Mouse (Mus musculus): ENCODE measurements at regions not wholly inside any gene's neighbourhood (a gene's known extent, or its start where the extent isn't known, plus 50 kb on each side); places are given as distances from the start of the nearest gene placed in this dataset.

- H3K79me2 ChIP-seq (ENCODE audit: control insufficient read depth, insufficient read depth, low read length, poor library complexity): no peaks in the 10 kb centered on the region
- H3K9me3 ChIP-seq (replicated peaks; ENCODE audit: insufficient read depth, low read length): no peaks in the 10 kb centered on the region
- TF ChIP-seq ETS1 (IDR thresholded peaks at IDR 0.05; ENCODE audit: low read depth, low read length) (no peak), MYC (IDR thresholded peaks at IDR 0.05; ENCODE audit: low read depth, low read length) (no peak), TCF12 (IDR thresholded peaks at IDR 0.05; ENCODE audit: low read depth, low read length) (no peak)
- no peak overlapping the region for H3K4me3 ChIP-seq (ENCODE audit: control insufficient read depth in 1 of 2, insufficient read depth in 1 of 2, low read depth in 2 of 2, low read length in 2 of 2)
- no peak for DNase-seq (ENCODE audit: low read depth, low spot score)
- no peaks in the 10 kb centered on the region for H3K27me3 ChIP-seq (ENCODE audit: control insufficient read depth in 1 of 2, insufficient read depth in 2 of 2, low read length in 2 of 2)
- H3K9ac ChIP-seq (ENCODE audit: control insufficient read depth, low read depth, low read length, poor library complexity, severe bottlenecking): no peak overlapping the region
- no peaks in the 10 kb centered on the region for H3K36me3 ChIP-seq (ENCODE audit: control insufficient read depth in 1 of 2, insufficient read depth in 2 of 2, low read length in 2 of 2)
- H3K4me1 ChIP-seq (ENCODE audit: control insufficient read depth in 1 of 2, insufficient read depth in 2 of 2, low read length in 2 of 2): no peaks in the 10 kb centered on the region
- H3K27ac ChIP-seq (ENCODE audit: control insufficient read depth, low read depth, low read length): no peak overlapping the region
Measured at GRCm38 (mm10) chr1:35465081-35465480, 603.1 kb upstream of the Hs6st1 start.

GRCm38 (mm10) chr1:35469185-35469753 is 598.9 kb upstream of the Hs6st1 start:
- H3K79me2 ChIP-seq (ENCODE audit: control insufficient read depth, insufficient read depth, low read length, poor library complexity): no peaks in the 10 kb centered on the region
- no peak for TF ChIP-seq JUND (IDR thresholded peaks at IDR 0.05; ENCODE audit: low read depth, low read length)
- no peak for TF ChIP-seq GATA1 (IDR thresholded peaks at IDR 0.05; ENCODE audit: low read depth, low read length)
- TF ChIP-seq MXI1 (IDR thresholded peaks at IDR 0.05; ENCODE audit: low read depth, low read length): no peak
- TF ChIP-seq EP300 (IDR thresholded peaks at IDR 0.05; ENCODE audit: low read depth in 1 of 2, low read length in 2 of 2): no peak
- no peak for TF ChIP-seq ZMIZ1 (IDR thresholded peaks at IDR 0.05; ENCODE audit: low read depth, low read length)
- TF ChIP-seq KAT2A (conservative IDR thresholded peaks at IDR 0.05; ENCODE audit: low read depth, low read length): no peak
- no peak for TF ChIP-seq ELF1 (IDR thresholded peaks at IDR 0.05; ENCODE audit: low read depth, low read length)
- no peak for TF ChIP-seq ZNF384 (IDR thresholded peaks at IDR 0.05; ENCODE audit: low read depth, low read length)
- no peak for TF ChIP-seq USF2 (IDR thresholded peaks at IDR 0.05; ENCODE audit: borderline replicate concordance in 1 of 2, insufficient read depth in 1 of 2, low read depth in 1 of 2, low read length in 2 of 2)
- TF ChIP-seq E2F4 (IDR thresholded peaks at IDR 0.05; ENCODE audit: borderline replicate concordance, low read depth, low read length): no peak
- no peak for TF ChIP-seq ZKSCAN1 (IDR thresholded peaks at IDR 0.05; ENCODE audit: low read depth, low read length)
- no peak for TF ChIP-seq UBTF (IDR thresholded peaks at IDR 0.05; ENCODE audit: borderline replicate concordance, insufficient read depth, low read depth, low read length)
- no peak for TF ChIP-seq TBP (IDR thresholded peaks at IDR 0.05; ENCODE audit: low read depth, low read length)
- TF ChIP-seq SMC3 (IDR thresholded peaks at IDR 0.05; ENCODE audit: low read depth, low read length): no peak
- TF ChIP-seq ETS1 (IDR thresholded peaks at IDR 0.05; ENCODE audit: low read depth, low read length): no peak
- TF ChIP-seq POLR2A (IDR thresholded peaks at IDR 0.05; ENCODE audit: control insufficient read depth in 1 of 2, insufficient read depth in 1 of 2, low read depth in 1 of 2, low read length in 2 of 2, poor library complexity in 1 of 2): no peak
- no peak for TF ChIP-seq BHLHE40 (IDR thresholded peaks at IDR 0.05; ENCODE audit: borderline replicate concordance, low read depth, low read length)
- no peak for TF ChIP-seq SIN3A (IDR thresholded peaks at IDR 0.05; ENCODE audit: low read length)
- H3K4me1 ChIP-seq (ENCODE audit: control insufficient read depth in 1 of 2, insufficient read depth in 2 of 2, low read length in 2 of 2): no peaks in the 10 kb centered on the region
- no peak overlapping the region for H3K27ac ChIP-seq (ENCODE audit: control insufficient read depth, low read depth, low read length)
- no peaks in the 10 kb centered on the region for H3K36me3 ChIP-seq (ENCODE audit: control insufficient read depth in 1 of 2, insufficient read depth in 2 of 2, low read length in 2 of 2)
- no peak overlapping the region for H3K9ac ChIP-seq (ENCODE audit: control insufficient read depth, low read depth, low read length, poor library complexity, severe bottlenecking)
- DNase-seq (ENCODE audit: low read depth, low spot score): no peak
- no peaks in the 10 kb centered on the region for H3K27me3 ChIP-seq (ENCODE audit: control insufficient read depth in 1 of 2, insufficient read depth in 2 of 2, low read length in 2 of 2)
- H3K9me3 ChIP-seq (replicated peaks; ENCODE audit: insufficient read depth, low read length): no peaks in the 10 kb centered on the region
- H3K4me3 ChIP-seq (ENCODE audit: control insufficient read depth in 1 of 2, insufficient read depth in 1 of 2, low read depth in 2 of 2, low read length in 2 of 2): no peak overlapping the region
